Mouse (Mus musculus): ENCODE measurements around the gene Baiap2l2.

GRCm38 (mm10) chr15:79289441-79289840 lies 4.1 kb upstream of the Baiap2l2 start:
- TF ChIP-seq CTCF (conservative IDR thresholded peaks at IDR 0.05; ENCODE audit: insufficient read depth, insufficient read length, low read depth, low read length) (no peak), POLR2A (IDR thresholded peaks at IDR 0.05; ENCODE audit: low read depth, low read length) (no peak)
